Mouse (Mus musculus) C2C12 (cell line): Measurements from ENCODE around the gene Rac2.
A peak's percentile ranks its signal among the peaks of the same experiment; 100 is the strongest.

Experiments used
- CTCF ChIP-seq: IDR thresholded peaks from one replicate; pipeline ENCODE4 v1.5.1; 2011; ENCODE audit not compliant: control insufficient read depth, insufficient read depth, insufficient read length
- MAX ChIP-seq: IDR thresholded peaks from one replicate; pipeline ENCODE4 v1.6.1; 2011; ENCODE audit warnings: mild to moderate bottlenecking, control low read depth
- USF1 ChIP-seq: IDR thresholded peaks from one replicate; pipeline ENCODE4 v1.6.1; 2011; ENCODE audit warnings: low read depth, mild to moderate bottlenecking, control low read depth, moderate library complexity

DNA sequence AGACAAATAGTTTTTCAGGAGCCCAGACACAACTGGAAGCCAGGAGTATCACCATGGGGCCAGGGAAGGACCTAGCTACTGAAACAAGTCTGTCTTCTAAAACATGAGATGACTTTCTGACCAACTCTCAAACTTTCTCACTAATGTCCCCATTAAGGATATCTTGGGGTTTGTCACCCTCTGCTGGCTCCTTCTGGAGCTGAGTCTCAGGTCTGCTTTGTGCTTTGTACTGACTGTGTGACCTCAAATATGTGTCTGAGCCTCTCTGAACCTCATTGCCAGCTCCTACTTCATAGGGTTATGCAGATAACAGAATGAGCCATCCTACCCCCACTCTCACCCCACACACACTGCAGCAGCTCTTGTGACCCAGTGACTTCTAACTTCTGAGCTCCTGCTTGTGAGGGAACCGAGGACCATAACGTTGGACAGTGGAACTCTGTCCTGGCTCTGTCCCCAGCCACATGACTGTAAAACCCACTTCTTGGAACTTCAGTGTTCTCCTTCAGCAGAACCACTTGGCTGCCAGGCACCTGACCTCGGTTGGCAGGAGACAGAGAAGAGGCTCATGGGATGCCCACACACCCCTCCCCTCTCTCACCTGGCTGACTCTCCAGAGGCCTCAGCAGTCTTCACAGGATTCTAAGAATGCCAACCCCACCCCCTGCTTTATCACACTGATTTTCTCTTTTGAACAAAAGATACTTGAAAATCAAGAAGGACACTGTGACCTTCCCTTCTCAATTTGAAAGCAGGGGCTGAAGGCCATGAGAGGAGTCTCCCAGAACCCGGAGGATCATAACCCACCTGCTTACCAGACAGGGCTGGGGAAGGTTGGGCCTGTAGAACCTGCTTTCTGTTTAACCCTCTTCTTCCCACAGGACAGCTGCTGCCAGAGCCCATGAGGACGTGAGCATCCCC, 24.9 kb downstream of the Rac2 start:
- TF ChIP-seq MAX (no peak), CTCF (peak; percentile 19), USF1 (no peak)
